Mouse (Mus musculus): ENCODE data around the gene Smarca2. TPM values are rescaled to one million over a fixed set of nuclear protein-coding genes. Genes with fewer than 3 reads are reported as not detected.

The Smarca2 gene
- polyA plus RNA-seq, 1 experiment from 2014 or later, result 158 TPM

DNA sequence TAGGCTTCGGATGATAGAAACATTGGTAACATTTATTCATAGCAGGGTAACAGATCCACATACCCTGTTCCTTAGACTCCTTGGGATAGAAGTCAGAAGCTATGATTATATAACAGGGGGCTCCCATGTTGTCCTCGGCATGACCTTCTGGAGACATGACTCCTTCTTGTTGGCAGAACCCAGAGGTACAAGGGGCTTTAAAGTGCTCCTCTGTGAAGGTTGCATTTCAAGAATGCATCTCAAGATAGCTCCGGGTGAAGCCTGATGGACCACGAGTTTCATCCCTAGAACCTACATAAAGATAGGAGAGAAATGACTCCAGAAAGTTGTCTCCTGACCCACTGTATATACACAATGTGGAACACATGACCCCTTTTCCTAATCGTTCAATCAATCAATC is 27.4 kb downstream of the Smarca2 start:
- no peak overlapping the region for H3K27ac ChIP-seq
- H3K36me3 ChIP-seq (replicated peaks), result no peaks in the 10 kb centered on the region
- no peak overlapping the region for H3K9ac ChIP-seq
- H3K4me2 ChIP-seq, result no peak overlapping the region
- H3K27me3 ChIP-seq (replicated peaks), result no peaks in the 10 kb centered on the region
- H3K9me3 ChIP-seq, result no peaks in the 10 kb centered on the region
- H3K4me3 ChIP-seq, result no peak overlapping the region
- 89% methylated on average over 5 of the region's 5 CpGs for WGBS
- ATAC-seq (replicated peaks), result no peak
- H3K4me1 ChIP-seq, result peaks cover 8% of the 10 kb centered on the region; the same call in 1 of the 2 replicates

DNA sequence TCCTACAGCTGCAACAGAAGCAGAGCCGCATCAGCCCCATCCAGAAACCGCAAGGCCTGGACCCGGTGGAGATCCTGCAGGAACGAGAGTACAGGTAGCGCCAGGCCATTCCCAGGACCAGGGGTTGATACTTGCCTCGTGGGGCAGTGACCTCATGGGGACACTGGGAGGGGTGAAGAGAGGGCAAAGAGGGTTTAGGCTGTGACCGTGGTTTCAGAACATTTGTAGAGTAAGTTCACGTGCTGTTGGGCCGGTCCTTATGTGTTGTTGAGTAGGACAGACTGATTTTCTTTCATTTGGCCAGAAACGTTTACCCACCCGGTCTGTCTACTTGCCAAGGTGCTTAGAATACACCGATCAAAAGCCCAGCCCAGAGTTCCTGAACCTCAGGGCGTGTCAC is 35.7 kb downstream of the Smarca2 start:
- H3K4me2 ChIP-seq, result no peak overlapping the region
- H3K36me3 ChIP-seq (replicated peaks), result no peaks in the 10 kb centered on the region
- WGBS, result 92% methylated on average over 13 of the region's 13 CpGs
- no peaks in the 10 kb centered on the region for H3K27me3 ChIP-seq (replicated peaks)
- H3K4me3 ChIP-seq, result no peak overlapping the region
- ATAC-seq (replicated peaks), result no peak
- no peaks in the 10 kb centered on the region for H3K9me3 ChIP-seq
- no peak overlapping the region for H3K27ac ChIP-seq
- H3K9ac ChIP-seq, result no peak overlapping the region
- H3K4me1 ChIP-seq, result no peaks in the 10 kb centered on the region

DNA sequence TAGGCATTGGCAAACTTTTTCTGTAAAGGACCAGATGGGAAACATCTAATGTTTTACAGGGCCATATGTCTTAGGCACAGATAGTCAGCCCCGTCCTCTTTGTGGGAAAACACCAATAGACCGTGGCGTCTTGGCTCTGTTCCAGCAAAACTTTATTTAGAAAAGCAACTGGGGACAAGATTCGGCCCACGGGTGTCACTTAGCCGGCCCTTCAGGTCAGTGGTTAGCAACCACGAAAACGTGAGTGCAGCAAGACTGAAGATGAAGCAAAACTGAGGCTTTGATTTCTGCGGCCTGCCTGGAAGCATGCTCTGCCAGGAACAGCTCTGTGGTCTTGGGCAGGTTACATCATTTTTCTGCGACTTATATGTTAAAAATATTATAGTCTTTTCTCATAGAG is 36.4 kb downstream of the Smarca2 start:
- H3K36me3 ChIP-seq (replicated peaks), result no peaks in the 10 kb centered on the region
- ATAC-seq (replicated peaks), result no peak
- WGBS, result 81% methylated on average over 10 of the region's 10 CpGs
- H3K4me1 ChIP-seq, result no peaks in the 10 kb centered on the region
- H3K27ac ChIP-seq, result no peak overlapping the region
- no peaks in the 10 kb centered on the region for H3K27me3 ChIP-seq (replicated peaks)
- H3K9me3 ChIP-seq, result no peaks in the 10 kb centered on the region
- no peak overlapping the region for H3K4me3 ChIP-seq
- H3K4me2 ChIP-seq, result no peak overlapping the region
- H3K9ac ChIP-seq, result no peak overlapping the region

DNA sequence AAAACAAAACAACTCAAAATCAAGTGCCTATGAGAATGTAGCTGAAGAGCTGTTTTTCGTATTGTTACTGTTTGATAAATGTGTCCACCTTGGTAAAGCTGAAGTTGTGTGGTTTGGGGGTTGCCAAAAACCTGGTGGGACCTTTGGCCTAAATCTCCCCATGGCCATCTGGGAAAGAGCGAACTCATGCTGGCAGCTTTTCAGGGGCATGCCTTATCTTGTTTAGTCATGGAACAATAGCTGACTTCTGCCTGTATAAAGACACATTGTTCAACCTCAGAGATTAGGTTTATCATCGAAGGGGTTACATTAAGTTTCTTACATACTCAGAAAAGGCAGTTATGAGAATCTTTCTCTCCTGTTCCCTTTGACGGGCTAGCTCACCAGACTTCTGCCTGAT is 38.2 kb downstream of the Smarca2 start:
- 42% methylated on average over 4 of the region's 4 CpGs for WGBS
- Histone ChIP-seq H3K27me3 (replicated peaks) (no peaks in the 10 kb centered on the region), H3K4me2 (no peak overlapping the region), H3K9ac (no peak overlapping the region), H3K27ac (no peak overlapping the region), H3K9me3 (no peaks in the 10 kb centered on the region), H3K4me1 (no peaks in the 10 kb centered on the region), H3K36me3 (replicated peaks) (no peaks in the 10 kb centered on the region), H3K4me3 (no peak overlapping the region)
- no peak for ATAC-seq (replicated peaks)

DNA sequence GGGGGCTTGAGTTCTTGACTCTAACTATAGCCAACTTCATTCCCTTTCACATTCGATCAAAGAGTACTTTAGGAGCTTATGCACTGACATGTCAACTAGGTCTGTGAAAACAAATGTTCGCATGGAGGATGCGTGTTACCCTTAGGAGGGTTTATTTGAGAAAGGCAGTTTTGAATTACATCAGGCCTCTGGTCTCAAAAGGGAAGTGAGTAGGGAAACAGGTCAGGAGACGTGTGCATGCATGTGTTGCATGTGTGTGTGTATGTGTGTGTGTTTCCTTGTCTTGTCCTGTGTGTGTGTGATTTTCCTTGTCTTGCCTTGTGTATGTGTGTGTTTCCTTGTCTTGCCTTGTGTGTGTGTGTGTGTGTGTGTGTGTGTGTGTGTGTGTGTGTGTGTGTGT is 39.1 kb downstream of the Smarca2 start:
- Histone ChIP-seq H3K9ac (no peak overlapping the region), H3K36me3 (replicated peaks) (no peaks in the 10 kb centered on the region), H3K4me1 (no peaks in the 10 kb centered on the region), H3K27ac (no peak overlapping the region), H3K4me2 (no peak overlapping the region), H3K27me3 (replicated peaks) (no peaks in the 10 kb centered on the region), H3K9me3 (no peaks in the 10 kb centered on the region), H3K4me3 (no peak overlapping the region)
- no peak for ATAC-seq (replicated peaks)
- 73% methylated on average over 4 of the region's 4 CpGs for WGBS

DNA sequence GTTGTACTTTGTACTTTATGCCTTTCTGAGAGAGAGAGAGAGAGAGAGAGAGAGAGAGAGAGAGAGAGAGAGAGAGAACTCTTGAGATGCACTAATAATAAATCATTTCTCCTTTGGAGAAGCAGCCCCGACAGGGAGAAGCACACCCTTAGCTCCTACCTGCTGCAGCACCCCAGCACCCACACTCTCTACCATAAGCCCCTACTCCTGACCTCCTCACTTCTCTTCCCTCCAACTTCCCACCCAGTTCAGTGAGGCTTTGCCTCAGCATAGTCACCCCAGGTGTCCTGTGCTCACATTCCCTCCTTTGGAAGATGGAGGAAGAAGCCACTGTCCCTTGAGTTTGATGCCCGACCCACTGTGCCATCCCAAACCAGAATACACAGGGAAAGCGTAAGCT is 40.2 kb downstream of the Smarca2 start:
- ATAC-seq (replicated peaks), result no peak
- Histone ChIP-seq H3K4me1 (no peaks in the 10 kb centered on the region), H3K9me3 (no peaks in the 10 kb centered on the region), H3K36me3 (replicated peaks) (no peaks in the 10 kb centered on the region), H3K27me3 (replicated peaks) (no peaks in the 10 kb centered on the region), H3K4me2 (no peak overlapping the region), H3K4me3 (no peak overlapping the region), H3K9ac (no peak overlapping the region), H3K27ac (no peak overlapping the region)
- 79% methylated on average over 3 of the region's 3 CpGs for WGBS

DNA sequence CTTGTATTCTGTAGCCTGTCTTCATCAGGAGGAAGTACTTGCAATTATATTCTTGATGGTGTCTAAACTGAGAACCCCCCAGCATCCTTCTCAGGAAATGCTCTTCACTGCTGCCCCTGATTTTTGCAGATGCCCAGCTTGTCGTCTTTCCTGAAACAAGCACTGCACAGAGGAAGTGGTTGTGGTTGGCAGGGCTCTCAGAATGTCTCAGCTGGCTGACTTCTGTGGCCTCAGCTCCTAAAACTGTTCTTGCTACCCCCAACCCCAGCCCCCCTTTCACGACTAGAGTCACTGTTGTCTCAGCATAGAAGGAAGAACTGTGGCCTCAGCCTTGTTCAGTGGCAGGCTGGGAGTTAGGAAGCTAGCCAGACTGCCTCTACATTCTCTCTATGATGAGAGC is 41.3 kb downstream of the Smarca2 start:
- no peak for ATAC-seq (replicated peaks)
- no peaks in the 10 kb centered on the region for H3K9me3 ChIP-seq
- H3K9ac ChIP-seq, result no peak overlapping the region
- H3K27ac ChIP-seq, result no peak overlapping the region
- H3K4me1 ChIP-seq, result no peaks in the 10 kb centered on the region
- H3K4me2 ChIP-seq, result no peak overlapping the region
- H3K4me3 ChIP-seq, result no peak overlapping the region
- WGBS, result 51% methylated on average over 2 of the region's 2 CpGs
- H3K27me3 ChIP-seq (replicated peaks), result no peaks in the 10 kb centered on the region
- no peaks in the 10 kb centered on the region for H3K36me3 ChIP-seq (replicated peaks)

DNA sequence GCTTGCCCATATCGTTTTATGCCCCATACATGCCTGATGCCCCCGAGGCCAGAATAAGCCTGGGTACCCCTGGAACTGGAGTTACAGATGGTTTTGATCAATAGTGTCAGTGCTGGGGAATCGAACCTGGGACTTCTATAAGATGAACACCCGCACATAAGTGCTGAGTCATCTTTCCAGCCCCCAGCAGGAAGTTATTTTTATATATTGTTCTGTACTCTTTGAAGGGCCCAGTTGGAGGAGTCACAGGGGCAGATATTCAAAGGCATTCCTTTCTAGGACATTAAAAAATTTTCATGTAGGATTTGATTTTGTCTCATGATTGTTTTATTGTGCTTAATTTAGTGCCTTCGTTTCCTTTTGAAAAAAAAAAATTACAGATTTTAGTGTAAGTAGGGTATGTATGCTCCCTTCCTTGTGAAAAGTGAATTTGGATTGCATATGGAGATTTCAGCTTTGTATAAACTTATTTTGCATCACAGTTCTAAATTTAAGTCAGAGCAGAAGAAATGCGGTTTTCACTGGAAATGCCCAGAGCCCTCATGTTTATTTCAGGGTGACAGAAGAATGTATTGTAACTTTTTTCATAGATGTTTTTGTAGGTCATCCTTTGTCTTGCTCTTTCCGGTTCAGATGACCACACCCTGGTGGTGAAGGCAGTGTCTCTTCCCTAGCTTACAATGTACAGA is 45.9 kb downstream of the Smarca2 start:
- Histone ChIP-seq H3K4me1 (no peaks in the 10 kb centered on the region), H3K9me3 (no peaks in the 10 kb centered on the region), H3K27ac (no peak overlapping the region), H3K27me3 (replicated peaks) (no peaks in the 10 kb centered on the region), H3K36me3 (replicated peaks) (no peaks in the 10 kb centered on the region), H3K9ac (no peak overlapping the region), H3K4me2 (no peak overlapping the region), H3K4me3 (no peak overlapping the region)
- 87% methylated on average over 7 of the region's 7 CpGs for WGBS
- no peak for ATAC-seq (replicated peaks)

DNA sequence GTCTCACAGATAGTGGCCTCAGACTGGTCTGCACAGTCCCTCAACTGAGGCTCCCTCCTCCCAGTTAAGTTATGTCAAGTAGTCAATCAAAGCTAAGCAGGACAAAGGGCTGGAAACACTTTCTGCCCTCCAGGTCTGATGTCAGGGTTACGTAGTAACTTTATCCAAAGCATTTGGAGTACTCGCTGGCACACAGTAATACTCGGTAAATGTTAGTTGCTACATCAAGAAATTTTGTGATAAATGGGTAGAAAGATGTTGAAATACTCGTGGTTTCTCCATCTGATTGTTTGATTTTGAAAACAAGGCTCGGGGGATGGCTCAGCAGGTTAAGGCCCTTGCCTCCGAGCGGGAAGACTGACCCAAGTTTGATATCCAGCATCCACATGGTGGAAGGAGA is 53.5 kb downstream of the Smarca2 start:
- Histone ChIP-seq H3K4me2 (no peak overlapping the region), H3K4me1 (no peaks in the 10 kb centered on the region), H3K27ac (no peak overlapping the region), H3K36me3 (replicated peaks) (no peaks in the 10 kb centered on the region), H3K9ac (no peak overlapping the region), H3K4me3 (no peak overlapping the region), H3K9me3 (no peaks in the 10 kb centered on the region), H3K27me3 (replicated peaks) (no peaks in the 10 kb centered on the region)
- ATAC-seq (replicated peaks), result no peak
- 93% methylated on average over 7 of the region's 7 CpGs for WGBS

DNA sequence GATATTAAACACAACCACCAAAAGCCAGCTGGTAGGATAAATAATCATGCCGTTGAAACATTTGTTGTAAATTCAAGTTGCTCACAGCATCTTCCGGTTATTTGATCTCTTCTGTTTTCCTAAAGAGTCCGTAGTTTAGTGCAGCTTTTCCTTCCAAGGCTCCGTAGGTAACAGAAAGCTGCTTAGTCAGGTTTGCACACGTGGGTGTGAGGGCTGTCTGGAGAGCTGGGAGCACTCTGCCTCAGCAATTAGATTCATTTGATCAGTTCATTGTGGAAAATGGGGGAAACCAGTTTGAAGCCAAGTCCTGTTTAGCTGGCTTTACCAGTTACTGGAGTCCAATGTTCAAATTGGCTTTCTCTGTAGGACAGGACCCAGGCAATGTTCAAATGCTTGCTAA is 55.1 kb downstream of the Smarca2 start:
- no peaks in the 10 kb centered on the region for H3K36me3 ChIP-seq (replicated peaks)

DNA sequence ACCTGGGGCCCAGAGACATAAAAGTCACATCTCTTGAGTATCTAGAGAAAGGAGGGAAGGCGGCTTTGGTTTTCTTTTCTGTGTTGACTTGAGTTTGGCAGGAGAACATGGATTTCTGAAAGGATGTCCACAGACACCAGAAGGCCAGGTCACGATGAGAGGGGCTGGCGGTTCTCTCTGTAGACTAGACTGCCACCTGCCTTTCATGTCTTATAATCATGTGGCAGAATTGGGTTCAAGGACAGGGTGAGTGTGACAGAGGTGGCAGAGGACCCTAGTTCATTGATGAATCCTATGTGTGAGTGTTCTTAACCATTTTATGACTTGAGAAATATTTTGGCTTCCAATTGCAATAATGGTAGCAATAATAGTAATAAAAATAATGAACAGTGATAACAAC is 56.3 kb downstream of the Smarca2 start:
- Histone ChIP-seq H3K36me3 (replicated peaks) (no peaks in the 10 kb centered on the region), H3K9ac (no peak overlapping the region), H3K9me3 (no peaks in the 10 kb centered on the region), H3K27me3 (replicated peaks) (no peaks in the 10 kb centered on the region), H3K27ac (no peak overlapping the region), H3K4me3 (no peak overlapping the region), H3K4me1 (no peaks in the 10 kb centered on the region), H3K4me2 (no peak overlapping the region)
- 92% methylated on average over 3 of the region's 3 CpGs for WGBS
- no peak for ATAC-seq (replicated peaks)

More for the DNA sequence above, 55.1 kb downstream of the Smarca2 start:
- Histone ChIP-seq H3K4me1 (no peaks in the 10 kb centered on the region), H3K4me3 (no peak overlapping the region), H3K27ac (no peak overlapping the region), H3K9me3 (no peaks in the 10 kb centered on the region), H3K4me2 (no peak overlapping the region), H3K9ac (no peak overlapping the region), H3K27me3 (replicated peaks) (no peaks in the 10 kb centered on the region)
- 80% methylated on average over 5 of the region's 5 CpGs for WGBS
- no peak for ATAC-seq (replicated peaks)

DNA sequence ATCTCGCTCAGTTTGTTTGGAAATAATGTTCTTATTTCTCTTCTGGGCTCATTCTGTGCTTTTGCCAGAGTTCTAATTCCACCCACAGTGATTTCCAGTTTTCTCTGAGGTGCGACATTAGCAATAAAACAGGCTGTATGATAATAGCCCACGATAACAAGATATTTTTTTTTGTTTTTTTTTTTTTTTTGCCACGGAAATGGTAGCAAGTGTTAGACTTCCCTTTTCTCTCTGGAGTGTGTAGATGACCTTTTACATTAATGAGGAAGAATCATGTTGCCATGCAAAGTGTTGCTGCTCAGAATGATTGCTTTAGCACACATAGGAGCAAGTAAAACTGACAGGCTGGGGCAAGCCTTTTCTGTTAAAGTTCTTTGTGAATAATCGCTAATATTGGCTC is 61.5 kb downstream of the Smarca2 start:
- Histone ChIP-seq H3K4me1 (no peaks in the 10 kb centered on the region), H3K4me3 (no peak overlapping the region), H3K9me3 (no peaks in the 10 kb centered on the region), H3K9ac (no peak overlapping the region), H3K27ac (no peak overlapping the region), H3K27me3 (replicated peaks) (no peaks in the 10 kb centered on the region), H3K4me2 (no peak overlapping the region), H3K36me3 (replicated peaks) (no peaks in the 10 kb centered on the region)
- no peak for ATAC-seq (replicated peaks)
- WGBS, result 81% methylated on average over 5 of the region's 5 CpGs

DNA sequence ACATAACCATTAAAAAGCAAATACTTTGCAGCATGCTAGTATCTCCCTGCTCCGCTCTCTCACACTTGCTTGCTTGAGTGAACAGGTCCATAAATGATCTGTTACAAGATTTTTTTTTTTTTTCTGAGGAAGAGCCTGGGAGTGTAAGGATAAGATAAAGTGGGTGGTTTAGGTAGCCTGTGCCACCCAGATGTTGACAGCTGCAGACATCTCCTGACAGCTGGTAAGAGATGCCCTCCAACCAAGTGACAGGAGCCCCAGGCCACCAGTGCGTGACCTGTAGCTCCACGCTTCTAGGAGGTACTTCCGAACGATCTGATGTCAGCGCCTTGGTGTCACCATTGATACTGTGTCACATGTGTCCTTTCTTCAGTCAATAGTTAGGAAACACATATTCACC is 65.2 kb downstream of the Smarca2 start:
- H3K36me3 ChIP-seq (replicated peaks), result no peaks in the 10 kb centered on the region
- 89% methylated on average over 6 of the region's 6 CpGs for whole genome bisulfite sequencing
- H3K27ac ChIP-seq, result no peak overlapping the region
- H3K9me3 ChIP-seq, result no peaks in the 10 kb centered on the region
- H3K9ac ChIP-seq, result no peak overlapping the region
- no peak overlapping the region for H3K4me3 ChIP-seq
- H3K4me1 ChIP-seq, result no peaks in the 10 kb centered on the region
- ATAC-seq (replicated peaks), result no peak
- no peak overlapping the region for H3K4me2 ChIP-seq
- H3K27me3 ChIP-seq (replicated peaks), result no peaks in the 10 kb centered on the region

Data from midbrain, embryonic 15.5 days (tissue).